Mouse (Mus musculus): ENCODE results near the gene Serpini1. TPM values are rescaled to one million over a fixed set of nuclear protein-coding genes. Genes with fewer than 3 reads are reported as not detected.
"Not testable (repeated sequence)": the region's sequence is repeated elsewhere in the genome, so short reads cannot be mapped to it uniquely, and the experiment has no call there.

The Serpini1 gene
- polyA plus RNA-seq, 1 experiment from 2014 or later = 0.35 TPM

- Histone ChIP-seq H3K36me3 (ENCODE audit: control insufficient read depth, insufficient read depth) (no peaks in the 10 kb centered on the region), H3K4me3 (ENCODE audit: low read depth, low read length) (no peak overlapping the region), H3K9me3 (replicated peaks; ENCODE audit: control insufficient read depth, low read length) (no peaks in the 10 kb centered on the region), H3K4me2 (ENCODE audit: low read depth, low read length) (no peak overlapping the region), H3K9ac (ENCODE audit: low read depth, low read length) (no peak overlapping the region), H3K27me3 (ENCODE audit: control insufficient read depth, insufficient read depth, low read depth, low read length) (no peaks in the 10 kb centered on the region), H3K27ac (ENCODE audit: low read length) (no peak overlapping the region), H3K4me1 (ENCODE audit: control insufficient read depth, low read depth, low read length) (no peaks in the 10 kb centered on the region)
- 65% methylated on average over 2 of the region's 2 CpGs for WGBS (ENCODE audit: insufficient replicate concordance)
- no peak for ATAC-seq (ENCODE audit: low read depth)
These were observed 67.3 kb downstream of the Serpini1 start for GRCm38 (mm10) chr3:75624627-75625026.

DNA sequence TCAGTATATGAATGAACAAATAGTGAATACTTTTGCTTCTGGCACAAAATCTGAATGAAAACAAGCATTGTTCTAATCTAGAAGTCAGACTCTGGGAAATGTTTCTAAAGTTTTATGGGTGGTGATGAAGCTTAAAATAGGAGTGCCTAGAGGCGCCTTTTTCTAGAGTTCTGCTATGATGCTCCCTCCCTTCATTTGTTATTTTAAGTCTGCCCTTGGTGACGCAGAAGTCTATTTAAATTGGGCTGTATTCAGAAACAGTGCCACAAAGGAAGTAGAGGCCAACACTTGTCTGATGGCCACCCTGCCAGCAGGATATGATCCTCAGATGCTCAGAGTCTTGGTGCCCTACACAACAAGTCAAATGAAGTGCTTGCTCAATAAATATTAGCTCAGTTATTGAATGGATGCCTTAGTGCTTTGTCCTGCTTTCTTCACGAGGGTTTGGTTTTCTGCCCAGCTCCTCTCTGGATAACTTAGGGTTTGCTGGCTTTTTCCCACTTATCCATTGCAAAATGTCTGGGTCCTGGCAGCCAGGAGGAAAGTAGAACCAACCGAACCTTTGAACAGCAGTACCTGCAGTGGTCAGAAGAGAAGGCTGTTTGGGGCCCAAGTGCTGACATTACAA, 73.8 kb downstream of the Serpini1 start:
- no peak overlapping the region for H3K27ac ChIP-seq (ENCODE audit: low read length)
- H3K4me1 ChIP-seq (ENCODE audit: control insufficient read depth, low read depth, low read length) = no peaks in the 10 kb centered on the region
- no peaks in the 10 kb centered on the region for H3K9me3 ChIP-seq (replicated peaks; ENCODE audit: control insufficient read depth, low read length)
- H3K36me3 ChIP-seq (ENCODE audit: control insufficient read depth, insufficient read depth) = no peaks in the 10 kb centered on the region
- no peak overlapping the region for H3K9ac ChIP-seq (ENCODE audit: low read depth, low read length)
- 56% methylated on average over 4 of the region's 4 CpGs for WGBS (ENCODE audit: insufficient replicate concordance)
- no peaks in the 10 kb centered on the region for H3K27me3 ChIP-seq (ENCODE audit: control insufficient read depth, insufficient read depth, low read depth, low read length)
- no peak overlapping the region for H3K4me2 ChIP-seq (ENCODE audit: low read depth, low read length)
- H3K4me3 ChIP-seq (ENCODE audit: low read depth, low read length) = no peak overlapping the region
- no peak for ATAC-seq (ENCODE audit: low read depth)

DNA sequence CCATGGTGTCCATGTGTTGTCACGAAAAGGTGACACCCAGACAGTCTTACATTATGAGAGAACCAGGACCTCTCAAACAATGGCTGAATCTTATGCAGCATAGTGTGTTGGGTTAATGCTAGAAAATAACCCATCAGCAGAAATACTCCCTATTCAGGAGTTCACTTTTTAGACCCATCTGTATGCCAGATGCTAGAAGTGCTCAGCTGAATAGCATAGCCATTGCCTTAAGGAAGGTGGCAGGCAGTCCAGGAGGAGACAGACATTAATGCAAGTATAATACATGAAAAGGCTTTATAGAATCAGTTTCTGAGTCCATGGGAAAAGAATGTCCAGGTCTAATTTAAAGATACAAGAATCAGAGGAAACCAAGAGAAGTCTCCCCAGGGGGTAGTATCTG, 75.9 kb downstream of the Serpini1 start:
- no peaks in the 10 kb centered on the region for H3K4me1 ChIP-seq (ENCODE audit: control insufficient read depth, low read depth, low read length)
- no peak overlapping the region for H3K9ac ChIP-seq (ENCODE audit: low read depth, low read length)
- no peak for ATAC-seq (ENCODE audit: low read depth)
- H3K9me3 ChIP-seq (replicated peaks; ENCODE audit: control insufficient read depth, low read length) = no peaks in the 10 kb centered on the region
- no peak overlapping the region for H3K4me3 ChIP-seq (ENCODE audit: low read depth, low read length)
- no peaks in the 10 kb centered on the region for H3K27me3 ChIP-seq (ENCODE audit: control insufficient read depth, insufficient read depth, low read depth, low read length)
- WGBS (ENCODE audit: insufficient replicate concordance) = 55% methylated on average over 1 of the region's 1 CpGs
- H3K4me2 ChIP-seq (ENCODE audit: low read depth, low read length) = no peak overlapping the region
- no peak overlapping the region for H3K27ac ChIP-seq (ENCODE audit: low read length)
- H3K36me3 ChIP-seq (ENCODE audit: control insufficient read depth, insufficient read depth) = no peaks in the 10 kb centered on the region

- no peaks in the 10 kb centered on the region for H3K4me1 ChIP-seq (ENCODE audit: control insufficient read depth, low read depth, low read length)
- WGBS (ENCODE audit: insufficient replicate concordance) = 42% methylated on average over 4 of the region's 4 CpGs
- no peak overlapping the region for H3K4me2 ChIP-seq (ENCODE audit: low read depth, low read length)
These were observed 76.3 kb downstream of the Serpini1 start for GRCm38 (mm10) chr3:75633635-75634034.

DNA sequence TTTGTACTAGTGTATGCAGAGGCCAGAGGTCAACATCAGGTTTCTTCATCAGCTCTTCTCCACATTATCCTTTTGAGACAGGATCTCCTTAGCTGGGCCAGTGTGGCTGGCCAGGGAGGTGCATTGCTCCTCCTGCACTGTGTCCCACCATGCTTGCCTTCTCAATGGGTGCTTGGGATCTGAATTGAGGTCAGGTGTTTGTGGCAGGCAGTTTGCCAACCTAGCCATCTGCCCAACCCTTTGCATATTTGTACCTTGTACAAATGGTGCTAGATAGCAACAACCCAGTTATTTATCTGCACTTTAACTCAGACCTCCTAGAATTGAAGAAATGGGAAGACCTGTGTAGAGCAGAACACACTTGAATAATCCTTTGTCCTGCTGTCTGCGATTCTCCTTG, 78.3 kb downstream of the Serpini1 start:
- 53% methylated on average over 1 of the region's 1 CpGs for WGBS (ENCODE audit: insufficient replicate concordance)
- no peaks in the 10 kb centered on the region for H3K9me3 ChIP-seq (replicated peaks; ENCODE audit: control insufficient read depth, low read length)

More at GRCm38 (mm10) chr3:75633635-75634034, 76.3 kb downstream of the Serpini1 start:
- H3K9ac ChIP-seq (ENCODE audit: low read depth, low read length) = no peak overlapping the region
- no peak overlapping the region for H3K27ac ChIP-seq (ENCODE audit: low read length)
- H3K27me3 ChIP-seq (ENCODE audit: control insufficient read depth, insufficient read depth, low read depth, low read length) = no peaks in the 10 kb centered on the region
- H3K36me3 ChIP-seq (ENCODE audit: control insufficient read depth, insufficient read depth) = no peaks in the 10 kb centered on the region
- no peak overlapping the region for H3K4me3 ChIP-seq (ENCODE audit: low read depth, low read length)
- no peak for ATAC-seq (ENCODE audit: low read depth)
- H3K9me3 ChIP-seq (replicated peaks; ENCODE audit: control insufficient read depth, low read length) = no peaks in the 10 kb centered on the region

GRCm38 (mm10) chr3:75639546-75639945, 82.2 kb downstream of the Serpini1 start:
- WGBS (ENCODE audit: insufficient replicate concordance) = 47% methylated on average over 1 of the region's 1 CpGs
- Histone ChIP-seq H3K4me2 (ENCODE audit: low read depth, low read length) (no peak overlapping the region), H3K36me3 (ENCODE audit: control insufficient read depth, insufficient read depth) (no peaks in the 10 kb centered on the region), H3K4me1 (ENCODE audit: control insufficient read depth, low read depth, low read length) (no peaks in the 10 kb centered on the region), H3K9me3 (replicated peaks; ENCODE audit: control insufficient read depth, low read length) (no peaks in the 10 kb centered on the region), H3K27me3 (ENCODE audit: control insufficient read depth, insufficient read depth, low read depth, low read length) (no peaks in the 10 kb centered on the region), H3K27ac (ENCODE audit: low read length) (no peak overlapping the region), H3K9ac (ENCODE audit: low read depth, low read length) (no peak overlapping the region), H3K4me3 (ENCODE audit: low read depth, low read length) (no peak overlapping the region)
- no peak for ATAC-seq (ENCODE audit: low read depth)

More for the DNA sequence above, 78.3 kb downstream of the Serpini1 start:
- Histone ChIP-seq H3K4me1 (ENCODE audit: control insufficient read depth, low read depth, low read length) (no peaks in the 10 kb centered on the region), H3K27me3 (ENCODE audit: control insufficient read depth, insufficient read depth, low read depth, low read length) (no peaks in the 10 kb centered on the region), H3K4me3 (ENCODE audit: low read depth, low read length) (no peak overlapping the region), H3K4me2 (ENCODE audit: low read depth, low read length) (no peak overlapping the region), H3K9ac (ENCODE audit: low read depth, low read length) (no peak overlapping the region), H3K36me3 (ENCODE audit: control insufficient read depth, insufficient read depth) (no peaks in the 10 kb centered on the region), H3K27ac (ENCODE audit: low read length) (no peak overlapping the region)
- no peak for ATAC-seq (ENCODE audit: low read depth)

DNA sequence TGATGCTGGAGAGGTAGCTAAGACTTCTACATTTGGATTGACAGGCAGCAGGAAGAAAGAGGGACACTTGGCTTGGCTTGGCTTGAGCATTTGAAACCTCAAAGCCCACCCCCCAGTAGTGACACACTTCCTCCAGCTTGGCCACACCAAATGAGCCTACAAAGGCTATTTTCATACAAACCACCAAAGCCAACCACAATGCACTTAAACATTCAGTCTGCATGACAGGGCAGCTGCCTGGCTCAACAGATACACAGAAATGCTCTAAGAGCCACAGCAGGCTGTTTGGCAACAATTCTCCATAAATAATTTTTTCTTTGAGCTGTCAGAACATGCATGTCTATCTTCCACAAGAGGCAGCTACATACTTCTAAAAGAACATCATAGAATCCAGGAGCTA, 90.2 kb downstream of the Serpini1 start:
- Histone ChIP-seq H3K4me2 (ENCODE audit: low read depth, low read length) (no peak overlapping the region), H3K36me3 (ENCODE audit: control insufficient read depth, insufficient read depth) (no peaks in the 10 kb centered on the region), H3K9me3 (replicated peaks; ENCODE audit: control insufficient read depth, low read length) (no peaks in the 10 kb centered on the region), H3K9ac (ENCODE audit: low read depth, low read length) (no peak overlapping the region), H3K4me3 (ENCODE audit: low read depth, low read length) (no peak overlapping the region), H3K27me3 (ENCODE audit: control insufficient read depth, insufficient read depth, low read depth, low read length) (no peaks in the 10 kb centered on the region), H3K27ac (ENCODE audit: low read length) (no peak overlapping the region), H3K4me1 (ENCODE audit: control insufficient read depth, low read depth, low read length) (no peaks in the 10 kb centered on the region)
- ATAC-seq (ENCODE audit: low read depth) = no peak

GRCm38 (mm10) chr3:75648226-75648625, 90.9 kb downstream of the Serpini1 start:
- no peak overlapping the region for H3K4me3 ChIP-seq (ENCODE audit: low read depth, low read length)
- ATAC-seq (ENCODE audit: low read depth) = no peak
- no peak overlapping the region for H3K4me2 ChIP-seq (ENCODE audit: low read depth, low read length)
- H3K9ac ChIP-seq (ENCODE audit: low read depth, low read length) = no peak overlapping the region
- WGBS (ENCODE audit: insufficient replicate concordance) = 73% methylated on average over 1 of the region's 1 CpGs
- no peaks in the 10 kb centered on the region for H3K9me3 ChIP-seq (replicated peaks; ENCODE audit: control insufficient read depth, low read length)
- no peaks in the 10 kb centered on the region for H3K4me1 ChIP-seq (ENCODE audit: control insufficient read depth, low read depth, low read length)
- no peaks in the 10 kb centered on the region for H3K36me3 ChIP-seq (ENCODE audit: control insufficient read depth, insufficient read depth)
- no peak overlapping the region for H3K27ac ChIP-seq (ENCODE audit: low read length)
- H3K27me3 ChIP-seq (ENCODE audit: control insufficient read depth, insufficient read depth, low read depth, low read length) = no peaks in the 10 kb centered on the region

DNA sequence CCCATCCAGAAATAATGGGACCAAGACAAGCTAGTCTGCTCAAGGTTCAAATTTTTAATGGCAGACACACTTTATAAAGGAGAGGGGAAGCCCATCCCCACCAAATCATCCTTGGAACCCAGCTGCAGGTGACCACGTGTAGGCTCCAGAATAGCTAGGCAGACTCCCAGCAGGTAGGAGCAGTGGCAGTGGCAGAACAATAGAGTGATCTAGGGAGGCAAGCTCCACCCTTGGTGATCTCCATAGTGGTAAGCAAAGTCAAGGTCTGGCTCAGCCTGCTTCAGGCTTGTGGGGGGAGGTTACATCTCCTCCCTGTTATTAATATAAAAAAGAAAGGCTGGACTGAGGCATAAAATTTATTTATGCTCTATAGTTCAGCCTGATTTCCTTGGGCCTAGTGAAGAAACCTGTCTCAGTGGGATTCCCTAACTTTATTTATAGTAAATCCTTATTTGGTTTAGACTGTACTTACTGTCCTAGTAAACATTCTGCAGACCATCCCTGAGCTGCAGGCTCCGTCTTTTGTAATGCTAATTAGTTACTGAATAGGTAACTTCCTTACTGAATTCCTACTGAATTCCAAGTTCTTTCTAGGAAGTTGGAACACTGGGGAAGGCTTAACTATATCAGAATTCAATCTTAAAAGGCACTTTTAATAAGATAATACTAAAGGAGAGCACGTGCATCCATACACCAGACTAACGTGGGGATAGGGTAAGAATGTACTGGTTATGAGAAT, 93.2 kb downstream of the Serpini1 start:
- not testable (repeated sequence) for ATAC-seq (ENCODE audit: low read depth); H3K27ac ChIP-seq (ENCODE audit: low read length)
- WGBS (ENCODE audit: insufficient replicate concordance) = 46% methylated on average over 4 of the region's 4 CpGs

More for the DNA sequence above, 93.2 kb downstream of the Serpini1 start:
- H3K9ac ChIP-seq (ENCODE audit: low read depth, low read length); H3K4me2 ChIP-seq (ENCODE audit: low read depth, low read length); H3K36me3 ChIP-seq (ENCODE audit: control insufficient read depth, insufficient read depth); H3K9me3 ChIP-seq (replicated peaks; ENCODE audit: control insufficient read depth, low read length); H3K4me3 ChIP-seq (ENCODE audit: low read depth, low read length); H3K4me1 ChIP-seq (ENCODE audit: control insufficient read depth, low read depth, low read length); H3K27me3 ChIP-seq (ENCODE audit: control insufficient read depth, insufficient read depth, low read depth, low read length): not testable (repeated sequence)

Data from liver, embryonic 16.5 days (tissue).